Mouse (Mus musculus): ENCODE data around the gene Cdkn2d. TPM values are rescaled to one million over a fixed set of nuclear protein-coding genes. Genes with fewer than 3 reads are reported as not detected.

Cdkn2d gene
- polyA plus RNA-seq, 1 experiment from 2014 or later = 34.9 TPM

- no peak for TF ChIP-seq EP300 (IDR thresholded peaks at IDR 0.05)
- no peak for TF ChIP-seq CTCF (IDR thresholded peaks at IDR 0.05)
- Histone ChIP-seq H3K27me3 (replicated peaks; ENCODE audit: insufficient read depth, low read length) (peaks cover 12% of the 10 kb centered on the region), H3K4me3 (ENCODE audit: low read depth, low read length) (peak overlapping the region; percentile 90), H3K4me2 (replicated peaks; ENCODE audit: low read depth, low read length) (peak overlapping the region; percentile 64), H3K9me3 (ENCODE audit: low read length) (no peaks in the 10 kb centered on the region), H3K9ac (replicated peaks; ENCODE audit: low read depth) (peak overlapping the region; percentile 77; the same call in 1 of the 2 replicates), H3K36me3 (ENCODE audit: insufficient read depth, low read length) (no peaks in the 10 kb centered on the region; the same call in 1 of the 2 replicates), H3K4me1 (ENCODE audit: insufficient read depth, low read depth, low read length) (peaks cover 17% of the 10 kb centered on the region), H3K27ac (ENCODE audit: low read length) (no peak overlapping the region)
- WGBS = 14% methylated on average over 4 of the region's 4 CpGs
- ATAC-seq = no peak
- no peak for DNase-seq (ENCODE audit: low spot score)
Observed at GRCm38 (mm10) chr9:21239465-21239848, 51.8 kb downstream of the Cdkn2d start.

- Histone ChIP-seq H3K4me2 (replicated peaks; ENCODE audit: low read depth, low read length) (peak within 1 kb of the TSS; percentile 64), H3K9me3 (ENCODE audit: low read length) (no peaks in the 10 kb centered on the region), H3K9ac (replicated peaks; ENCODE audit: low read depth) (peak within 1 kb of the TSS; percentile 77), H3K4me1 (ENCODE audit: insufficient read depth, low read depth, low read length) (peaks cover 11% of the 10 kb centered on the region), H3K27me3 (replicated peaks; ENCODE audit: insufficient read depth, low read length) (peaks cover 7% of the 10 kb centered on the region), H3K27ac (ENCODE audit: low read length) (peak within 1 kb of the TSS; percentile 89), H3K4me3 (ENCODE audit: low read depth, low read length) (peak within 1 kb of the TSS; percentile 90), H3K36me3 (ENCODE audit: insufficient read depth, low read length) (no peaks in the 10 kb centered on the region; the same call in 1 of the 2 replicates)
- TF ChIP-seq EP300 (IDR thresholded peaks at IDR 0.05) = no peak
- TF ChIP-seq CTCF (IDR thresholded peaks at IDR 0.05) = 0 out of 2 replicates have a peak, but pooled peaks have one; percentile 12
- ATAC-seq (peak; percentile 93), DNase-seq (ENCODE audit: low spot score) (peak; percentile 92)
- 1% methylated on average over 42 of the region's 90 CpGs for WGBS
Observed at GRCm38 (mm10) chr9:21238733-21239464, 52.3 kb downstream of the Cdkn2d start, which contains the start of gene Keap1. Keap1 (minus strand) TSS chr9:21239361.

Other genes starting within 250 kb of the Cdkn2d start
- 0.51 TPM in 1 of 2 replicates, not detected in the other for gene Zglp1, start 224.3 kb downstream of the Cdkn2d start, polyA plus RNA-seq (2015; fragmentation: Nextera tagmentation; extraction: Ambion mirVana)
- gene Gm49373, start 218.3 kb downstream of the Cdkn2d start, polyA plus RNA-seq (2015; fragmentation: Nextera tagmentation; extraction: Ambion mirVana) = 0.11 TPM in 1 of 2 replicates, not detected in the other
- 36.7 and 40.9 TPM in 2 replicates for gene Fdx1l, start 217.8 kb downstream of the Cdkn2d start, polyA plus RNA-seq (2015; fragmentation: Nextera tagmentation; extraction: Ambion mirVana)
- gene Gm38431, start 199.4 kb downstream of the Cdkn2d start, polyA plus RNA-seq (2015; fragmentation: Nextera tagmentation; extraction: Ambion mirVana) = 0.60 and 0.69 TPM in 2 replicates
- 15.3 and 16.8 TPM in 2 replicates for gene Raver1, start 199.4 kb downstream of the Cdkn2d start, polyA plus RNA-seq (2015; fragmentation: Nextera tagmentation; extraction: Ambion mirVana)
- 10.9 and 12.5 TPM in 2 replicates for gene Tyk2, start 160.2 kb downstream of the Cdkn2d start, polyA plus RNA-seq (2015; fragmentation: Nextera tagmentation; extraction: Ambion mirVana)
- gene Cdc37, start 141.4 kb downstream of the Cdkn2d start, polyA plus RNA-seq (2015; fragmentation: Nextera tagmentation; extraction: Ambion mirVana) = 165 and 171 TPM in 2 replicates
- gene Pde4a, start 125.7 kb downstream of the Cdkn2d start, polyA plus RNA-seq (2015; fragmentation: Nextera tagmentation; extraction: Ambion mirVana) = 3.9 and 4.7 TPM in 2 replicates
- gene Keap1, start 52.0 kb downstream of the Cdkn2d start, polyA plus RNA-seq (2015; fragmentation: Nextera tagmentation; extraction: Ambion mirVana) = 44.7 and 45.9 TPM in 2 replicates
- 0.12 and 0.13 TPM in 2 replicates for gene S1pr5, start 43.0 kb downstream of the Cdkn2d start, polyA plus RNA-seq (2015; fragmentation: Nextera tagmentation; extraction: Ambion mirVana)
- 36.4 and 40.0 TPM in 2 replicates for gene Atg4d, start 26.1 kb downstream of the Cdkn2d start, polyA plus RNA-seq (2015; fragmentation: Nextera tagmentation; extraction: Ambion mirVana)
- 8.9 and 11.9 TPM in 2 replicates for gene Kri1, start 3.4 kb downstream of the Cdkn2d start, polyA plus RNA-seq (2015; fragmentation: Nextera tagmentation; extraction: Ambion mirVana)
- 35.9 and 36.4 TPM in 2 replicates for gene Ap1m2, start 20.9 kb upstream of the Cdkn2d start, polyA plus RNA-seq (2015; fragmentation: Nextera tagmentation; extraction: Ambion mirVana)
- 155 and 165 TPM in 2 replicates for gene Slc44a2, start 29.3 kb upstream of the Cdkn2d start, polyA plus RNA-seq (2015; fragmentation: Nextera tagmentation; extraction: Ambion mirVana)
- 53.4 and 58.5 TPM in 2 replicates for gene Ilf3, start 76.5 kb upstream of the Cdkn2d start, polyA plus RNA-seq (2015; fragmentation: Nextera tagmentation; extraction: Ambion mirVana)
- gene Qtrt1, start 120.4 kb upstream of the Cdkn2d start, polyA plus RNA-seq (2015; fragmentation: Nextera tagmentation; extraction: Ambion mirVana) = 17.4 and 20.6 TPM in 2 replicates
- gene Dnm2, start 133.5 kb upstream of the Cdkn2d start, polyA plus RNA-seq (2015; fragmentation: Nextera tagmentation; extraction: Ambion mirVana) = 79.8 and 81.1 TPM in 2 replicates
- 60.8 and 71.3 TPM in 2 replicates for gene Tmed1, start 218.8 kb upstream of the Cdkn2d start, polyA plus RNA-seq (2015; fragmentation: Nextera tagmentation; extraction: Ambion mirVana)
- 5.2 and 5.5 TPM in 2 replicates for gene AB124611, start 234.8 kb upstream of the Cdkn2d start, polyA plus RNA-seq (2015; fragmentation: Nextera tagmentation; extraction: Ambion mirVana)

Measured in lung, postnatal 0 days (tissue).